Mouse (Mus musculus): ENCODE data around the gene Gm49392. TPM values are rescaled to one million over a fixed set of nuclear protein-coding genes. Genes with fewer than 3 reads are reported as not detected.

Gm49392 gene
- polyA plus RNA-seq, 1 experiment from 2014 or later: not detected

DNA sequence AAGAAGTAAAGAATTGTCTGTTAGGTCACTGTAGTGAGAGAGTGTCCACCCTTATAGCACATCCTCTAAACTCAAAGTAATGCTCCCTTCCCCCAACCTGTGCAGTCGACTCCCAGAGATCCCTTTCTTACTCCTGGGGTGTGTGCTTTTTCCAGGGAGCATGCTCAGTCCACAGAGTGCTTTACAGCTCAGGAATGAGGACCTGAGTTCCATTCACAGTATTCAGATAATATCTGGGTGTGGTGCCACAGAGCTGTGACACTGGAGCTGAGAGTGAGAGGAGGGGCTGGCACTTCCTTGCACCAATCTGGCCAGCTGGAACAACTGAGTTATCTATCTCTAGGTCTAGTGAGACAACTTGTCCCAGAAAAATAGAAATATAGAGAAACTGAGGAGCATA, 83.0 kb downstream of the Gm49392 start:
- no peaks in the 10 kb centered on the region for H3K27me3 ChIP-seq (ENCODE audit: control insufficient read depth, insufficient read depth, low read length)
- WGBS: 78% methylated on average over 1 of the region's 1 CpGs
- no peak overlapping the region for H3K4me3 ChIP-seq (ENCODE audit: low read depth, low read length)

DNA sequence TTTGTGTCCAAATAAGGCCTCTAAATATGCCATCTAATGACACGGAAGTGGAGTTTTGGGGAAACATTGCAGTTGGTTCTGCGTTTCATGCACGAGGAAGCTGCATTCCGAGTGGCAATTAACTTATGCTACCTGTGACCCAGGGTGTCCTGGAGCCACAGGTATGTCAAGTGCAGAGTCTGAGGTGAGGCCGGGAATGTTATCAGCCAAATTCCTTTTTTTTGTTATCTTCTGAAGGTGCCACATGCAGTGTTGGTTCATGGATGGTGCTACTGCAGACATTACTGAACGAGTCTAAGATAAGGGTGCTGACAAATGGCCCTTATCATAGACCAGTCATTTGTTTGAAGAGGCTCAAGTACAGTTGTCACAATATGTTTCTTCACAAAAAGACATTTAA, 83.9 kb downstream of the Gm49392 start:
- Histone ChIP-seq H3K9me3 (ENCODE audit: control insufficient read depth, low read length) (no peaks in the 10 kb centered on the region), H3K9ac (ENCODE audit: low read length) (no peak overlapping the region), H3K4me2 (ENCODE audit: low read depth, low read length, severe bottlenecking) (no peak overlapping the region), H3K27ac (ENCODE audit: low read depth, low read length) (no peak overlapping the region), H3K27me3 (ENCODE audit: control insufficient read depth, insufficient read depth, low read length) (no peaks in the 10 kb centered on the region), H3K4me3 (ENCODE audit: low read depth, low read length) (no peak overlapping the region), H3K4me1 (replicated peaks; ENCODE audit: control insufficient read depth, insufficient read depth, low read length) (no peaks in the 10 kb centered on the region), H3K36me3 (ENCODE audit: control insufficient read depth, insufficient read depth, low read length) (no peaks in the 10 kb centered on the region)
- 89% methylated on average over 6 of the region's 6 CpGs for WGBS
- ATAC-seq (replicated peaks; ENCODE audit: low FRiP score) (no peak), DNase-seq (ENCODE audit: low spot score) (no peak)

More for the DNA sequence above, 83.0 kb downstream of the Gm49392 start:
- Histone ChIP-seq H3K36me3 (ENCODE audit: control insufficient read depth, insufficient read depth, low read length) (no peaks in the 10 kb centered on the region), H3K9ac (ENCODE audit: low read length) (no peak overlapping the region), H3K4me2 (ENCODE audit: low read depth, low read length, severe bottlenecking) (no peak overlapping the region), H3K27ac (ENCODE audit: low read depth, low read length) (no peak overlapping the region), H3K9me3 (ENCODE audit: control insufficient read depth, low read length) (no peaks in the 10 kb centered on the region), H3K4me1 (replicated peaks; ENCODE audit: control insufficient read depth, insufficient read depth, low read length) (no peaks in the 10 kb centered on the region)
- DNase-seq (ENCODE audit: low spot score) (no peak), ATAC-seq (replicated peaks; ENCODE audit: low FRiP score) (no peak)

DNA sequence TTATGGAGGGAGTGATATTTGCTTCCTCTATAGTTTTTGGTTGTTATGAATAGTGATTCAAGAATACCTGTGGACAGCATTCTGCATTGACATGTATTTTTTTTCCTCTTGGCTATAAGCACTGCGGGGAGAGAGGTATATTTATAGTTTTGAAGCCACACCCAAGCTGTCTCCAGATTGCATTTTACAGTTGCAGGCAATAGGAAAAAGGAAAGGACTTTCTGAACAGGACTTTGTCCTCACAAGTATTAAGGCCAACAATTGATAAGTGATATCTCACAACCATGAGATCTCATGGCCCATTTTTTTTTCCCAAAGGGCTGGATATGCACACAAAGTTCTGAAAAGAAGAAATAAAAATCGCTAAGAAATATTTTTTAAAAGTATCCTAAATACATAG, 87.0 kb downstream of the Gm49392 start:
- Histone ChIP-seq H3K27me3 (ENCODE audit: control insufficient read depth, insufficient read depth, low read length) (no peaks in the 10 kb centered on the region), H3K4me2 (ENCODE audit: low read depth, low read length, severe bottlenecking) (no peak overlapping the region), H3K27ac (ENCODE audit: low read depth, low read length) (no peak overlapping the region), H3K4me1 (replicated peaks; ENCODE audit: control insufficient read depth, insufficient read depth, low read length) (no peaks in the 10 kb centered on the region), H3K36me3 (ENCODE audit: control insufficient read depth, insufficient read depth, low read length) (no peaks in the 10 kb centered on the region), H3K9ac (ENCODE audit: low read length) (no peak overlapping the region), H3K9me3 (ENCODE audit: control insufficient read depth, low read length) (no peaks in the 10 kb centered on the region), H3K4me3 (ENCODE audit: low read depth, low read length) (no peak overlapping the region)
- WGBS: 79% methylated on average over 2 of the region's 2 CpGs
- ATAC-seq (replicated peaks; ENCODE audit: low FRiP score) (no peak), DNase-seq (ENCODE audit: low spot score) (no peak)

DNA sequence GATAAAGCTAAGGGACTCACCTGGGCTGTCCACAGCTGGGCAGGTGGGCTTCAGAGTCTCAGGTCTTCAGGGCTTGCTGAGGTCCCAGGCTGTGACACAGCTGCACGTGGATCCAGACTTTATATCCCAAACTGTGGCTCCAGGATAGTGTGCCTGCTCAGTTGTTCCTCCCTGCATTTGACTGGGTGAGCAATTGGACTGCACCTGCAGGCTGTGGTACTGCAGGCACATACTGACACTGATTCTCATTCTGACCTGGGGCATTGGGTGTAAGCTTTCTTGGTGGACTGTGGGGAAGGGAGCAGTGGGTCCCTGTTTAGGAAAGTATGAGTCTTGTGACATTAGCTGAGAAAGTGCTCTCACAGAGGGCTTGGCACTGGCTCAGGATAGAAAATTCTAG, 93.9 kb downstream of the Gm49392 start, which contains the start of gene Ctsll3:
Gene Ctsll3 (minus strand): TSS at position 101 of the 400 bp plus-strand sequence.
- H3K4me1 ChIP-seq (replicated peaks; ENCODE audit: control insufficient read depth, insufficient read depth, low read length): no peaks in the 10 kb centered on the region
- no peak within 1 kb of the TSS for H3K4me3 ChIP-seq (ENCODE audit: low read depth, low read length)
- H3K27me3 ChIP-seq (ENCODE audit: control insufficient read depth, insufficient read depth, low read length): no peaks in the 10 kb centered on the region
- 77% methylated on average over 1 of the region's 1 CpGs for WGBS
- H3K36me3 ChIP-seq (ENCODE audit: control insufficient read depth, insufficient read depth, low read length): no peaks in the 10 kb centered on the region
- no peak for ATAC-seq (replicated peaks; ENCODE audit: low FRiP score)
- H3K27ac ChIP-seq (ENCODE audit: low read depth, low read length): no peak within 1 kb of the TSS
- H3K9ac ChIP-seq (ENCODE audit: low read length): no peak within 1 kb of the TSS
- H3K4me2 ChIP-seq (ENCODE audit: low read depth, low read length, severe bottlenecking): no peak within 1 kb of the TSS
- no peak for DNase-seq (ENCODE audit: low spot score)
- no peaks in the 10 kb centered on the region for H3K9me3 ChIP-seq (ENCODE audit: control insufficient read depth, low read length)

Other genes with a start within 250 kb of the Gm49392 start
- gene BC051665, start 110.5 kb downstream of the Gm49392 start, polyA plus RNA-seq (2014; fragmentation: Nextera tagmentation; extraction: Ambion mirVana): not detected in 2 replicates
- not detected in 2 replicates for gene Ctsll3, start 94.0 kb downstream of the Gm49392 start, polyA plus RNA-seq (2014; fragmentation: Nextera tagmentation; extraction: Ambion mirVana)
- gene 4930486L24Rik, start 32.4 kb downstream of the Gm49392 start, polyA plus RNA-seq (2014; fragmentation: Nextera tagmentation; extraction: Ambion mirVana): not detected in 2 replicates
- gene Ctla2b, start 553 bp upstream of the Gm49392 start, polyA plus RNA-seq (2014; fragmentation: Nextera tagmentation; extraction: Ambion mirVana): 0.88 and 2.6 TPM in 2 replicates
- gene Tpbpb, start 8.0 kb upstream of the Gm49392 start, polyA plus RNA-seq (2014; fragmentation: Nextera tagmentation; extraction: Ambion mirVana): not detected in 2 replicates
- gene Gm49393, start 38.7 kb upstream of the Gm49392 start, polyA plus RNA-seq (2014; fragmentation: Nextera tagmentation; extraction: Ambion mirVana): not detected in 2 replicates
- 0.99 and 1.7 TPM in 2 replicates for gene Gm49391, start 39.7 kb upstream of the Gm49392 start, polyA plus RNA-seq (2014; fragmentation: Nextera tagmentation; extraction: Ambion mirVana)
- gene Ctla2a, start 39.7 kb upstream of the Gm49392 start, polyA plus RNA-seq (2014; fragmentation: Nextera tagmentation; extraction: Ambion mirVana): 12.0 and 13.3 TPM in 2 replicates
- not detected in 2 replicates for gene Tpbpa, start 45.1 kb upstream of the Gm49392 start, polyA plus RNA-seq (2014; fragmentation: Nextera tagmentation; extraction: Ambion mirVana)
- gene Ctsj, start 109.1 kb upstream of the Gm49392 start, polyA plus RNA-seq (2014; fragmentation: Nextera tagmentation; extraction: Ambion mirVana): not detected in 2 replicates
- gene Ctsq, start 143.7 kb upstream of the Gm49392 start, polyA plus RNA-seq (2014; fragmentation: Nextera tagmentation; extraction: Ambion mirVana): not detected in 2 replicates

Data from forebrain, embryonic 11.5 days (tissue).